Mouse (Mus musculus): ENCODE data around the gene Ttk. TPM values are rescaled to one million over a fixed set of nuclear protein-coding genes. Genes with fewer than 3 reads are reported as not detected.

Gene Ttk
- 0.21 TPM for total RNA-seq (2023)

DNA sequence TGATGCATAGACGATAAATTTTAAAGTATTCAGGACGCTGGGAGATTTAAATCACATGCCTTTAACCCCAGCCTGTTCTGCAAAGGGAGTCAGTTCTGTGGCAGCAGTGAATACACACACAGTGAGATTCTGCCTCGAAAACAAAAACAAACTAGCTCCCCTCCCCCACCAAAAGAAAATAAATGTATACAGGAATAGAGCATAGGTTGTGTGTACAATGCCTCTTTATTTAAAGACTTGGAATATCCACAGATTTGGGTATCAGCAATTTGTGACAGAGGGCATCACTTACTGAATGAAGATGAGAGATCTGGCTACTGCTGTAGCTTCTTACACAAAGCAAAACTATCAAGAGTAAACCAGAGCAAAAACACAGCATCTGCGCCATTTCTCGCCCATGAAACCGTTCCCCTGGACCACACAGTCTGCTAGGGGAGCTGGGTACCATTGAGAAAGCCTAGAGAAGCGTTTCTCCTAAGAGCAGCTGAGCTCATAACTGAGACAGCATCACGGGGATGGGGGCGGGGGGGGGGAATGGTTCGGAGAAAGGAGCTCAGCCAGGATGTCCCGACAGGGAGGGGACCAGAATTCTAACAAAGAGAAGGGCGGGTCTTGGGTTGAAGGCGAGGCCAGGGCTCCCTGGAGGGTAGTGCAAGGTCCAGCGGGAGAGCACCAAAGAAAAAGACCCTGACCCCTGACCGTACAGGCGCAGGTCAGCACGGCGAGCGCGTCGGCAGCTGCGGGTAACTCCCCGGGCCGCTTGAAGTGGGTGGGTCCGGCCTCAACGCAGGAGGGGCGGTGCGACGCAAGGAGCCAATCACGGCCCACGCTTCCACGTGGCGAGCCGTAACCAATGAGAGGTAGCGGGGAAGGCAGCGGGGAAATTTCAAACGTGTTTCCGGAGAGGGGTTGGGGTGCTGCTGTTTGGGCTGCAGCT is at the start of gene Ttk:
Gene Ttk (plus strand): TSS at position 879 of the 937 bp plus-strand sequence.

DNA sequence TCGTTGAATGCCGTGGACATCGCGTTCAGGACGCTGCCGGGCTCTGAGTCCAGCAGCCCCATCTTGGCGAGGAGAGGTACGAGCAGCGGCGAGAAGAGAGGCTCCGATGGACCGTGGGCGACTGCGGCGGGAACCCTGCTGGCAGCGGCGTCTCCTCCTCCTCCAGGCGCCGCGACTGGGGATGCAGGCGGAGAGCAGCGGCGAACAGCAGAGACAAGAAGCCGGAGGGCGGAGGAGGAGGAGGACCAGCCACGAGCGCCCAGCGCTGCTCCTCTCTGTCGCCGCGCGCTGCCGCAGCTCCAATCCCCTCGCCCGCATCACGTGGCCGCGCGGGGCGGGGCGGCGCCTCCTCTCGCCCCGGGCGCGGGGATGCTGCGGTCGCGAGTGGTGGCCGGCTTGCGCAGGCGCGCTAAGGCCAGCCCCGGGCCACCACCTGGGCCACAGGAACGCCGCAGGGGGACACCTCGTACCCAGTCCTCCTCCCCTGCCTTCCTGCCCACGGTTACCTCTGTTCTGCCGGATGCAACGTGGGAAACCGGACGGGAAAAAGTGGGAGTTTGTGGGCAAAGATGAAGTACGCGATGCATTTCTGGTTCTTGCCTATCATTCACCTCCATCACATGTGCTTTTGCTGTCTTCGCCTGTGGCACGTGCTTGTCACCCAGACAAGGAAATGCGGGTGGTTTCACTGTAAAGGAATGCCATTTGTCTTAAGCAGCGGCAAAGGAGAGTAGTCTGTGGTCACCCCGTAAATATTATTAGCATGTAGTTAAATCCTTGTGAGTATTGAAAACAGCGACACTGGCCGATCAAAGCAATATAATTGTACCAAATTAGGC is 28.3 kb upstream of the Ttk start, which contains the start of gene Elovl4:
Gene Elovl4 (minus strand): TSS at position 301 of the 839 bp plus-strand sequence.

Other genes starting within 250 kb of the Ttk start
- 0.18 TPM for gene Elovl4, start 28.4 kb upstream of the Ttk start, total RNA-seq (2023)
- 13.7 TPM for gene Bckdhb, start 90.5 kb downstream of the Ttk start, total RNA-seq (2023)

Measured in CD4-positive naive resting alpha-beta T cell, adult 76 days (primary cell).